Mouse (Mus musculus) ovary, adult 18-20 months (tissue): ENCODE data around the gene Lgals2.
"Not testable (repeated sequence)": the region's sequence is repeated elsewhere in the genome, so short reads cannot be mapped to it uniquely, and the experiment has no call there.

ENCODE experiments used
- DNase-seq: peaks from one replicate; pipeline ENCODE4 v3.0.0; 2022; ENCODE audit warnings: low spot score, mixed read lengths

Gene Lgals2

GRCm38 (mm10) chr15:78874989-78875388, 19.7 kb upstream of the Lgals2 start:
- no peak for DNase-seq

GRCm38 (mm10) chr15:78873803-78874435, 18.6 kb upstream of the Lgals2 start:
- no peak for DNase-seq

- DNase-seq, result no peak
Measured at GRCm38 (mm10) chr15:78872021-78872608, 16.8 kb upstream of the Lgals2 start.

- DNase-seq, result no peak
Measured at GRCm38 (mm10) chr15:78869775-78870174, 14.4 kb upstream of the Lgals2 start.

- no peak for DNase-seq
Measured at GRCm38 (mm10) chr15:78868826-78869233, 13.5 kb upstream of the Lgals2 start.

GRCm38 (mm10) chr15:78868398-78868797, 13.1 kb upstream of the Lgals2 start:
- no peak for DNase-seq

- DNase-seq, result no peak
Measured at GRCm38 (mm10) chr15:78863852-78864253, 8.5 kb upstream of the Lgals2 start.

- no peak for DNase-seq
Measured at GRCm38 (mm10) chr15:78863154-78863553, 7.8 kb upstream of the Lgals2 start.

- no peak for DNase-seq
Measured at GRCm38 (mm10) chr15:78862280-78862679, 7.0 kb upstream of the Lgals2 start.

GRCm38 (mm10) chr15:78859714-78860113, 4.4 kb upstream of the Lgals2 start:
- DNase-seq, result no peak

- DNase-seq, result no peak
Measured at GRCm38 (mm10) chr15:78859311-78859710, 4.0 kb upstream of the Lgals2 start.

GRCm38 (mm10) chr15:78857009-78857408, 1.7 kb upstream of the Lgals2 start:
- DNase-seq, result no peak

- peak; percentile 79 for DNase-seq
Measured at GRCm38 (mm10) chr15:78851505-78852153, 3.7 kb downstream of the Lgals2 start.

GRCm38 (mm10) chr15:78850944-78851343, 4.4 kb downstream of the Lgals2 start:
- no peak for DNase-seq

GRCm38 (mm10) chr15:78850059-78850824, 5.1 kb downstream of the Lgals2 start:
- DNase-seq, result no peak

GRCm38 (mm10) chr15:78849485-78849884, 5.8 kb downstream of the Lgals2 start:
- DNase-seq, result no peak

- peak; percentile 57 for DNase-seq
Measured at GRCm38 (mm10) chr15:78848467-78848866, 6.9 kb downstream of the Lgals2 start.

- DNase-seq, result not testable (repeated sequence)
Measured at GRCm38 (mm10) chr15:78846805-78847204, 8.5 kb downstream of the Lgals2 start.

- no peak for DNase-seq
Measured at GRCm38 (mm10) chr15:78846352-78846751, 9.0 kb downstream of the Lgals2 start.

GRCm38 (mm10) chr15:78845867-78846266, 9.5 kb downstream of the Lgals2 start:
- peak; percentile 61 for DNase-seq

GRCm38 (mm10) chr15:78845321-78845720, 10.0 kb downstream of the Lgals2 start:
- DNase-seq, result no peak

- DNase-seq, result no peak
Measured at GRCm38 (mm10) chr15:78844791-78845190, 10.5 kb downstream of the Lgals2 start.
